Mouse (Mus musculus) embryonic fibroblast, embryonic 13.5 days (primary cell): ENCODE measurements around the gene Map3k20. TPM values are rescaled to one million over a fixed set of nuclear protein-coding genes. Genes with fewer than 3 reads are reported as not detected.

Experiments used
- H3K27ac ChIP-seq: 2 replicates; pipeline ENCODE4 v1.5.1; 2012; ENCODE audit warnings: low read length, control low read depth, inconsistent platforms; ENCODE audit not compliant: insufficient read depth
- H3K4me1 ChIP-seq: 2 replicates; pipeline ENCODE4 v1.6.1; 2011; ENCODE audit warnings: low read length; ENCODE audit not compliant: control insufficient read depth, insufficient read depth
- H3K4me3 ChIP-seq: 2 replicates; pipeline ENCODE4 v1.5.1; 2011; ENCODE audit warnings: mild to moderate bottlenecking, control low read depth, low read length; ENCODE audit not compliant: insufficient read depth
- CTCF ChIP-seq: IDR thresholded peaks from 2 replicates; pipeline ENCODE4 v1.5.1; 2011; ENCODE audit warnings: mild to moderate bottlenecking, control low read depth, low read length, moderate library complexity, borderline replicate concordance; ENCODE audit not compliant: insufficient read depth
- POLR2A ChIP-seq: IDR thresholded peaks from 2 replicates; pipeline ENCODE4 v1.6.1; 2011; ENCODE audit warnings: low read depth, mild to moderate bottlenecking, control low read depth, low read length, moderate library complexity
- polyA plus RNA-seq: library from polyadenylated mRNA; stranded (reverse); fragments of >200 nt; gene quantifications from 2 replicates; pipeline ENCODE4 v1.2.4, GENCODE M21; 2011; ENCODE audit warnings: low read depth; ENCODE audit not compliant: missing spikeins, insufficient read length

Gene Map3k20
- polyA plus RNA-seq, 1 experiment, result 103 TPM

DNA sequence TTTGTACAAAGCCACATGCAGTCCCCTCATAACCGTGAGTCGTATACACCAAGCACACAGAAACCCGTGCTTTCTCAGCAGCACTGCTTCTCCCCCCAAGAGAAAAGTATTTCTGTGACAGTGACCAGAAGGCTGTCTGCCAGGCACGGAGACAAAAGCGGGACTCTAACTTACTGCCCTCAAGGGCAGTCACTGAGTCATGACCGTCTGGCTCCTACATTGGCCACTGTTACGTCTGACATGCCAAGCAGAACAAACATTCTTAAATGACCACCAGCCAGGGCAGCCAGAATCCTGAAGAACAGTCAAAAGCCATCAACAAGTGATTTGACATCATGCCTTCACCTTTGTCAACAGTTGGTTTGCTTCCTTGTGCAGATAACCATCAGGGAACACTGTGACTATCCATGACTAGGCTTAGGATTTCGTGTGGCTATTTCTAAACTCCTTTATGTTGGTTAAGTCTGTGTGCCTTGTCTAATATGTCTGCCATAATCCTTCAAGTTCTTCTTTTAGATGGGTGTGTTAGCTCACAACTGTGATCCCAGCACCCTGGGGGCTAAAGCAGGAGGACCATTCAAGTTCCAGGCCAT lies 153.6 kb downstream of the Map3k20 start:
- TF ChIP-seq POLR2A (no peak), CTCF (no peak)
- H3K4me1 ChIP-seq, result no peaks in the 10 kb centered on the region
- H3K4me3 ChIP-seq, result no peak overlapping the region
- H3K27ac ChIP-seq, result no peak overlapping the region

DNA sequence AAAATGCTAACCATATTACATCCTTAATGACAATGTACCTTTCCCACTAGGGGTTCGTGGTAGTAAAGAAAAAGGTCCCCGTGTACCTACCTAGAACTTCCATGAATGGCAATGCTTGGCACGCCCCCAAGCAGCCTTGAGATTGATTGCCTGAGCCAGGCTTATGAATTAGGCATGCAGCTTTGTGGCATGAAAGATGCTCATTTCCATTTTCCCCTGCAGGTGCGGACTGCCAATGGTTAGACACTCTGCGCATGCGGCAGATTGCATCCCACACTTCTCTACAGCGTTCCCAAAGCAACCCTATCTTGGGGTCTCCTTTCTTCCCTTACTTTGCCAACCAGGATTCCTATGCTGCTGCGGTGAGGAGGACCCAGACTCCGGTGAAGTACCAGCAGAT lies 155.6 kb downstream of the Map3k20 start:
- no peak for TF ChIP-seq POLR2A
- TF ChIP-seq CTCF, result no peak
- Histone ChIP-seq H3K4me3 (no peak overlapping the region), H3K27ac (no peak overlapping the region), H3K4me1 (no peaks in the 10 kb centered on the region)

DNA sequence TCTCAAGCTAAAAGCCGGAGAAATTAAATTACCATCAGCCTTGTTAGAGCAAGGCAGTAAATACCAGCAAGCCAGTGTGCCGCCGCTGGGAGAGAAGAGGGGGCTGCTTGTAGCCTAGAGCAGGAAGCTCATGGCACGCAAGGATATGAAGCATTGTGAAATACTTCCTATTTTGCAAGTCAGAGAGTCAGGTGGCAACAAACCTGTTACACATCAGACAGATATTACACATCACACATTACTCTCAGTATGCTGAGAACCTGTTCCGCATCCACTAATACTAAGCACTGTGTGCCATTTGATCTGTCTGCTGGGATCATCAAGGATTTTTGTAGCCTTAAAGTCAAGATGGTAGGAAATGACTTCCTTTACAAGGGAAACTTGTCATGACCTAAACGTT lies 157.4 kb downstream of the Map3k20 start:
- Histone ChIP-seq H3K27ac (no peak overlapping the region), H3K4me3 (no peak overlapping the region), H3K4me1 (no peaks in the 10 kb centered on the region)
- TF ChIP-seq POLR2A, result no peak
- TF ChIP-seq CTCF, result no peak

DNA sequence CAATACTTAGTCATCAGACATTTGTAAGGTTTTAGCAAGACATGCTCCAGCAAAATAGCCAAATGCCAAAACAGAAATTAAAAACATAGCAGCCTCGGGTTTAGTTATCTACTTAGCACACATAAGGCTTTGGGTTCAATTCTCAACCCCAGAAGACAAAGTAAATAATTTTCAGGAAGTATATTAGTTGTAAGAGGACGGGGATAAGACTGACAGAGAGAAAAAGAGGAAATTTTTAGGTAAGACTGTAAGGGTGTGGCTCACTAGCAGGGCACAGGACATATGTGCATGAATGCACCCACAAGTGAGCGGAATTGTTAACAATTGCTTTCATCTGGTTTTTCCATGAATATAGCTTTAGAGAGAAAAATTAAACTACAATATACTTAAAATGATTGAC lies 158.5 kb downstream of the Map3k20 start:
- no peak overlapping the region for H3K27ac ChIP-seq
- no peaks in the 10 kb centered on the region for H3K4me1 ChIP-seq
- no peak overlapping the region for H3K4me3 ChIP-seq
- no peak for TF ChIP-seq POLR2A
- TF ChIP-seq CTCF, result no peak

DNA sequence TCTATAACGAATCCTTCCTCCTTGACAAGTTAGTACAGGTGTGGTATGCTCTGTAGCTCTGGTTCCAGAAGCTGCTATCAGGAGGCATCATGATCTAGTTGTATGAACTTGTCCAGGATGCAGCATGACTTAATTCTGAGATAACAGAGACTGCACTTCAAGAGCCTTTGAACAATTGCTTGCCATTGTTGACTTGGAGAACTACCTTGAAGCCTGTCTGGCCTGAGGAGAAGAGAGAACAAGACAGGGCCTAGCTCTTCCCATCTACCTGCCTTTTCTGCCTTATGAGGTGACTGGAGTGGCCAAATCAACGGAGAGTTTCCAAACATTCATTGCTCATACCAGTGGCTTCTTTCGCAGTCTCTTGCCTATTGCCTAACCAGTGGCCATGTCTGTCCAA lies 160.7 kb downstream of the Map3k20 start:
- H3K27ac ChIP-seq, result no peak overlapping the region

DNA sequence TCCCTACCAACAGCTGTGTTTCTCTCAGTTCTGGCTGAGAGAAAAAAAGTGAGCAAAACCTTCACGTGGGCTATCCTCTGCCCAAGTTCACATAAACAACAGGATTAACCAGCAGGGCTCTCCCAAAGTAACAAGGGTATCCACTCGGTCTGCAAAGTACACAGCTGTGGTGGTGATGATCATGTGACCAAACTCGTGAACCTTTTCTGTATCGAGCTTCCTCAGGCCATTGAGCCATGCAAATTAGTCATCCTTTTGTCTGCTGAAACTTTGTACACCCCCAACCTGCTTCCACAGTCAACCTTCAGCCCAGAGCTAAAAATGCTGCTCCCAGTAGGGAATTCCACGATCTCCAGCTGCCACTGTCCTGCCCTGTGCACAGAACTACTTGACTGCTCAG lies 161.2 kb downstream of the Map3k20 start:
- TF ChIP-seq POLR2A (no peak), CTCF (no peak)
- Histone ChIP-seq H3K27ac (no peak overlapping the region), H3K4me1 (no peaks in the 10 kb centered on the region), H3K4me3 (no peak overlapping the region)

More for the DNA sequence above, 160.7 kb downstream of the Map3k20 start:
- no peak overlapping the region for H3K4me3 ChIP-seq
- H3K4me1 ChIP-seq, result no peaks in the 10 kb centered on the region
- TF ChIP-seq CTCF (no peak), POLR2A (no peak)

DNA sequence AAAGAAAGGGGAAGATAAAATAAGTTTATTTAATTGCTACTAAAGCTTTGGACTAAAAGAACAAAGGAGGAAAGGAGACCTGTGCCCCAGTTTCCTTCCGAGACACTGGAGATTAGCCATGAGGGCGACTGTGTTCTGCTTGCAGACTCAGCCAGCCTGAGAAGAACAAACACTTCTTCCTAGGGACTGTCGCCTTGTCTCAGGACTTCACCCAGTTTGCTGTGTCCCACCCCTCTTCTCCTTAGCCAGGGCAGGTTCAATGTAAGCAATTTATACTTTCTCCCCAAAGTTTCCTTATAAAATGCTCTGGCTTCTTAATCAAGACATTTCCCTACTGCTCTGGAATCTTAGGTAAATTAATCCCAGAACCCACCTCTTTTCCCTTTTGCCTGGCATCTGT lies 168.1 kb downstream of the Map3k20 start:
- TF ChIP-seq POLR2A (no peak), CTCF (no peak)
- Histone ChIP-seq H3K27ac (no peak overlapping the region), H3K4me1 (no peaks in the 10 kb centered on the region), H3K4me3 (no peak overlapping the region)

DNA sequence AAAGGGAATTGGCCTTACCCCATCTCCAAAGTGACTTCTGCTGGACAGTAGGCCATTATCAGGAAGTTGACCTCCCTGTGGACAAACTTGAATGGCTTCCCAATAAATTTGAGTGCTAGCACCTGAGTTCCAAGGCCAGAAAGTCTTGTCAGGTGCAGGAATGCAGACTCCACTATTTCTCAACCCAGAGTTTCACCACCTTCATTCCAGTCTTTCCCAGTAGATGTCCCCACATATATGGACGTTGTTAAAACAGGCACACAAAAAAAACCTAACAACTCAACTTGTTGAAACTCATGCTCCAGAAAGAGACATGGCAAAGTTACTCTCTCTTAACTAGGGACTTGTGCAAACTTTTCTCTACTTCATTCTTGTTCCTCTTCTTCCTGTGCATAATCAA lies 170.8 kb downstream of the Map3k20 start:
- no peak for TF ChIP-seq POLR2A
- TF ChIP-seq CTCF, result no peak
- no peak overlapping the region for H3K27ac ChIP-seq
- H3K4me1 ChIP-seq, result no peaks in the 10 kb centered on the region
- H3K4me3 ChIP-seq, result no peak overlapping the region

DNA sequence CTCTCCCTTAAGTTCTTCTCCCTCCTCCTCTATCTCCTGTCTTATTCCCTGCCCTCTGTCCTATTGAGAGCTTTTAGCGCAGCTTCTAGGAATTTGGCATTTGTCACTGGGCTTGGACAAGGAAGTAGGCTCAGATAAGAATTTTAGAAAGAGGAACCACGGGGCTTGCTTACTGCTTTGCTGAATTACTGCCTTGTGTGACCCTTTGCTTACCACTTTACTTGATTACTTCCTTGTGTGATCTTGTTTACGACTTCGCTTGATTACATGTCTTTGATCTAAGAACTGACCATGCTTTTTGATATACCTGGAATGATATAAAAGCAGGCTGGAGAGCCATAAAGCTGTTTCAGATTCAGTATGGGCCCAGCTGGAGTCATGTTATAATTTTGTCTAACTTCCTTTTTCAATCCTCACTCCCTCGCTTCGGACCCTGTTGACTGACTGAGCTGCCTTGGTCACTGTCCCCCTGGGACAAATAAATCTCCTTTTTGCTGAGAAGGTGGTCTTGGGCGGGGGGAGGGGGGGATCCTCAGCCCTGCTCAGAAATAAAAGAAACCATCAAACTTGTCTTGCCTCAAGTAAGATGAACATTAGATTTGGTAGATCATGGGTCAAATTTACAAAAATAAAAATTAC lies 179.1 kb downstream of the Map3k20 start:
- Histone ChIP-seq H3K27ac (no peak overlapping the region), H3K4me3 (no peak overlapping the region), H3K4me1 (no peaks in the 10 kb centered on the region)
- TF ChIP-seq CTCF (no peak), POLR2A (no peak)

DNA sequence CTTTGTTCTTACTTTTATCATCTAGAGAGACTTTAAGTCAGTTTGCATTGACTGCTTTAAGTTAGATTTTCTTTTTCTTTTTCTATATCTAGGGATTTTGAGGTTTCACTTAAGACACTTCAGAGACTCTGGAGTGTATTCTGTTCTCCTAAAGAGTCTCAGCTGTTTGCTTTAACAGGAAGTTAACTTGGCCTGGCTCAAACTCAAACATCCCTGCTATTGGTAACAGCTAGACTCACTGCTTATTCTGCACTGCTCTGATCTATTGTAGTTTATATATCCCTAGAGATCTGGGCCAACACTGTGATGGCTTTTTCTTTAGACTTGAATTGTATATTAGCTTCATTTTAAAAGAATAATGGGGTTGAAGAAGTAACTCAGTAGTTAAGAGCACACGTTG lies 182.2 kb downstream of the Map3k20 start:
- Histone ChIP-seq H3K27ac (no peak overlapping the region), H3K4me3 (no peak overlapping the region), H3K4me1 (peaks cover 4% of the 10 kb centered on the region; the same call in 1 of the 2 replicates)
- no peak for TF ChIP-seq POLR2A
- no peak for TF ChIP-seq CTCF
